Mouse (Mus musculus): ENCODE measurements around the gene Tnip1. TPM values are rescaled to one million over a fixed set of nuclear protein-coding genes. Genes with fewer than 3 reads are reported as not detected.

The Tnip1 gene
- polyA plus RNA-seq, 1 experiment from 2014 or later = 19.8 TPM

- Histone ChIP-seq H3K27me3 (no peaks in the 10 kb centered on the region), H3K4me2 (peak overlapping the region; percentile 69), H3K36me3 (peaks cover 4% of the 10 kb centered on the region; the same call in 1 of the 2 replicates), H3K4me3 (peak overlapping the region; percentile 78; the same call in 1 of the 2 replicates), H3K4me1 (peaks cover 19% of the 10 kb centered on the region), H3K9ac (no peak overlapping the region), H3K27ac (no peak overlapping the region), H3K9me3 (no peaks in the 10 kb centered on the region)
- 78% methylated on average over 8 of the region's 8 CpGs for WGBS
- no peak for ATAC-seq (ENCODE audit: insufficient number of reproducible peaks, insufficient read depth, low FRiP score, low TSS enrichment, low read depth)
These were observed 8.0 kb downstream of the Tnip1 start for GRCm38 (mm10) chr11:54954716-54955115.

- peaks cover 22% of the 10 kb centered on the region for H3K4me1 ChIP-seq
- no peak overlapping the region for H3K9ac ChIP-seq
- no peak overlapping the region for H3K27ac ChIP-seq
- peaks cover 4% of the 10 kb centered on the region; the same call in 1 of the 2 replicates for H3K36me3 ChIP-seq
- WGBS = 51% methylated on average over 9 of the region's 9 CpGs
- no peak overlapping the region for H3K4me3 ChIP-seq
- H3K27me3 ChIP-seq = no peaks in the 10 kb centered on the region
- no peak for ATAC-seq (ENCODE audit: insufficient number of reproducible peaks, insufficient read depth, low FRiP score, low TSS enrichment, low read depth)
- no peaks in the 10 kb centered on the region for H3K9me3 ChIP-seq
- H3K4me2 ChIP-seq = peak overlapping the region; percentile 69; the same call in 1 of the 2 replicates
These were observed 8.7 kb downstream of the Tnip1 start for GRCm38 (mm10) chr11:54953993-54954446.

GRCm38 (mm10) chr11:54952651-54953050, 10.1 kb downstream of the Tnip1 start:
- Histone ChIP-seq H3K9me3 (no peaks in the 10 kb centered on the region), H3K27me3 (no peaks in the 10 kb centered on the region), H3K9ac (0 out of 2 replicates have a peak overlapping the region, but pooled peaks have one; percentile 0), H3K4me3 (no peak overlapping the region), H3K36me3 (peaks cover 4% of the 10 kb centered on the region; the same call in 1 of the 2 replicates), H3K4me2 (no peak overlapping the region), H3K27ac (no peak overlapping the region), H3K4me1 (peaks cover 22% of the 10 kb centered on the region)
- 67% methylated on average over 6 of the region's 6 CpGs for WGBS
- ATAC-seq (ENCODE audit: insufficient number of reproducible peaks, insufficient read depth, low FRiP score, low TSS enrichment, low read depth) = no peak

GRCm38 (mm10) chr11:54950684-54951083, 12.0 kb downstream of the Tnip1 start:
- Histone ChIP-seq H3K9ac (no peak overlapping the region), H3K27me3 (no peaks in the 10 kb centered on the region), H3K4me1 (peaks cover 22% of the 10 kb centered on the region), H3K36me3 (peaks cover 9% of the 10 kb centered on the region), H3K27ac (no peak overlapping the region), H3K9me3 (no peaks in the 10 kb centered on the region), H3K4me2 (no peak overlapping the region), H3K4me3 (no peak overlapping the region)
- 76% methylated on average over 6 of the region's 6 CpGs for WGBS
- no peak for ATAC-seq (ENCODE audit: insufficient number of reproducible peaks, insufficient read depth, low FRiP score, low TSS enrichment, low read depth)

- Histone ChIP-seq H3K4me3 (no peak overlapping the region), H3K27me3 (no peaks in the 10 kb centered on the region), H3K36me3 (peaks cover 9% of the 10 kb centered on the region), H3K27ac (no peak overlapping the region), H3K9ac (no peak overlapping the region), H3K4me1 (peaks cover 17% of the 10 kb centered on the region), H3K4me2 (no peak overlapping the region), H3K9me3 (no peaks in the 10 kb centered on the region)
- WGBS = 50% methylated on average over 1 of the region's 1 CpGs
- no peak for ATAC-seq (ENCODE audit: insufficient number of reproducible peaks, insufficient read depth, low FRiP score, low TSS enrichment, low read depth)
These were observed 13.0 kb downstream of the Tnip1 start for GRCm38 (mm10) chr11:54949717-54950116.

- 81% methylated on average over 3 of the region's 3 CpGs for WGBS
- Histone ChIP-seq H3K4me3 (no peak overlapping the region), H3K4me2 (no peak overlapping the region), H3K27me3 (no peaks in the 10 kb centered on the region), H3K4me1 (0 out of 2 replicates have a peak, but pooled peaks cover 3% of the 10 kb centered on the region), H3K9ac (no peak overlapping the region), H3K36me3 (peaks cover 5% of the 10 kb centered on the region; the same call in 1 of the 2 replicates), H3K9me3 (no peaks in the 10 kb centered on the region), H3K27ac (no peak overlapping the region)
- no peak for ATAC-seq (ENCODE audit: insufficient number of reproducible peaks, insufficient read depth, low FRiP score, low TSS enrichment, low read depth)
These were observed 18.0 kb downstream of the Tnip1 start for GRCm38 (mm10) chr11:54944702-54945101.

GRCm38 (mm10) chr11:54940056-54940455, 22.7 kb downstream of the Tnip1 start:
- H3K4me2 ChIP-seq = no peak overlapping the region
- WGBS = 84% methylated on average over 7 of the region's 7 CpGs
- H3K4me1 ChIP-seq = peaks cover 4% of the 10 kb centered on the region
- H3K9ac ChIP-seq = no peak overlapping the region
- H3K4me3 ChIP-seq = no peak overlapping the region
- no peak overlapping the region for H3K27ac ChIP-seq
- H3K36me3 ChIP-seq = peaks cover 40% of the 10 kb centered on the region
- no peaks in the 10 kb centered on the region for H3K27me3 ChIP-seq
- no peaks in the 10 kb centered on the region for H3K9me3 ChIP-seq
- no peak for ATAC-seq (ENCODE audit: insufficient number of reproducible peaks, insufficient read depth, low FRiP score, low TSS enrichment, low read depth)

GRCm38 (mm10) chr11:54939501-54939900, 23.2 kb downstream of the Tnip1 start:
- no peak overlapping the region for H3K4me2 ChIP-seq
- WGBS = 88% methylated on average over 8 of the region's 8 CpGs
- H3K9ac ChIP-seq = no peak overlapping the region
- ATAC-seq (ENCODE audit: insufficient number of reproducible peaks, insufficient read depth, low FRiP score, low TSS enrichment, low read depth) = no peak
- H3K36me3 ChIP-seq = peaks cover 41% of the 10 kb centered on the region
- H3K27ac ChIP-seq = no peak overlapping the region
- peaks cover 4% of the 10 kb centered on the region for H3K4me1 ChIP-seq
- no peaks in the 10 kb centered on the region for H3K27me3 ChIP-seq
- no peak overlapping the region for H3K4me3 ChIP-seq
- H3K9me3 ChIP-seq = no peaks in the 10 kb centered on the region

GRCm38 (mm10) chr11:54936771-54937140, 26.0 kb downstream of the Tnip1 start:
- no peaks in the 10 kb centered on the region for H3K9me3 ChIP-seq
- H3K4me1 ChIP-seq = peaks cover 4% of the 10 kb centered on the region
- WGBS = 94% methylated on average over 3 of the region's 3 CpGs
- no peak overlapping the region for H3K9ac ChIP-seq
- no peak overlapping the region for H3K4me2 ChIP-seq
- H3K27me3 ChIP-seq = no peaks in the 10 kb centered on the region
- no peak overlapping the region for H3K4me3 ChIP-seq
- H3K36me3 ChIP-seq = peaks cover 67% of the 10 kb centered on the region
- no peak overlapping the region for H3K27ac ChIP-seq
- ATAC-seq (ENCODE audit: insufficient number of reproducible peaks, insufficient read depth, low FRiP score, low TSS enrichment, low read depth) = no peak

GRCm38 (mm10) chr11:54936035-54936770, 26.5 kb downstream of the Tnip1 start:
- no peaks in the 10 kb centered on the region for H3K9me3 ChIP-seq
- peaks cover 4% of the 10 kb centered on the region for H3K4me1 ChIP-seq
- H3K36me3 ChIP-seq = peaks cover 72% of the 10 kb centered on the region
- no peak overlapping the region for H3K4me2 ChIP-seq
- no peaks in the 10 kb centered on the region for H3K27me3 ChIP-seq
- no peak for ATAC-seq (ENCODE audit: insufficient number of reproducible peaks, insufficient read depth, low FRiP score, low TSS enrichment, low read depth)
- WGBS = 52% methylated on average over 12 of the region's 12 CpGs
- no peak overlapping the region for H3K4me3 ChIP-seq
- H3K9ac ChIP-seq = peak overlapping the region; percentile 37; the same call in 1 of the 2 replicates
- no peak overlapping the region for H3K27ac ChIP-seq

- Histone ChIP-seq H3K4me1 (peaks cover 4% of the 10 kb centered on the region), H3K27me3 (no peaks in the 10 kb centered on the region), H3K4me3 (no peak overlapping the region), H3K36me3 (peaks cover 85% of the 10 kb centered on the region), H3K4me2 (no peak overlapping the region), H3K27ac (no peak overlapping the region), H3K9ac (no peak overlapping the region), H3K9me3 (no peaks in the 10 kb centered on the region)
- ATAC-seq (ENCODE audit: insufficient number of reproducible peaks, insufficient read depth, low FRiP score, low TSS enrichment, low read depth) = no peak
- WGBS = 86% methylated on average over 7 of the region's 7 CpGs
These were observed 28.5 kb downstream of the Tnip1 start for GRCm38 (mm10) chr11:54934198-54934597.

GRCm38 (mm10) chr11:54932540-54932939, 30.2 kb downstream of the Tnip1 start:
- peaks cover 84% of the 10 kb centered on the region for H3K36me3 ChIP-seq
- H3K9ac ChIP-seq = no peak overlapping the region
- H3K4me2 ChIP-seq = no peak overlapping the region
- ATAC-seq (ENCODE audit: insufficient number of reproducible peaks, insufficient read depth, low FRiP score, low TSS enrichment, low read depth) = no peak
- peaks cover 4% of the 10 kb centered on the region for H3K4me1 ChIP-seq
- no peaks in the 10 kb centered on the region for H3K9me3 ChIP-seq
- H3K4me3 ChIP-seq = no peak overlapping the region
- H3K27ac ChIP-seq = no peak overlapping the region
- H3K27me3 ChIP-seq = no peaks in the 10 kb centered on the region
- WGBS = 92% methylated on average over 6 of the region's 6 CpGs
